Mouse (Mus musculus): ENCODE data around the gene Pilrb2. TPM values are rescaled to one million over a fixed set of nuclear protein-coding genes. Genes with fewer than 3 reads are reported as not detected.

Gene Pilrb2
- polyA plus RNA-seq, 1 experiment from 2014 or later: 0.55 TPM

DNA sequence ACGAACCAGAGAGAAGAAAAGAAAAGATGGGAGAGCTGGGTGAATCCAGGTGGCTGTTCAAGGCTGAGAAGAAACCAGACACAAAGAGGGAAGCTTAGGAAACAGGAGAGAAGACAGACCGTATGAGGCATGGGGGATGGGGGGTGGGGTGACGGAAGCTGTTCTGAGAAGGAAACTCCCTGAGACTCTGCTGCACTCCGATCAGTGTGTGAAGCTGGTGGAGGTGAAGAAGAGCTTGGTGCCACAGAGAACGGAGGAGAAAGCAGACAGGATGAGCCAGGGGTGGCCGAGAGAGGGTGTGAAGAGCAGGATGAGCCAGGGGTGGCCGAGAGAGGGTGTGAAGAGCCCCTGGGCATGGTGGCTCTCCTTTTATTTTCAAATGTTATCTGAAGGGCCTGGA lies 45.2 kb downstream of the Pilrb2 start:
- Histone ChIP-seq H3K4me3 (ENCODE audit: low read depth, low read length) (no peak overlapping the region), H3K4me1 (replicated peaks; ENCODE audit: control insufficient read depth, insufficient read depth, low read length) (no peaks in the 10 kb centered on the region), H3K4me2 (ENCODE audit: low read length) (no peak overlapping the region), H3K36me3 (ENCODE audit: control insufficient read depth, insufficient read depth, low read length) (no peaks in the 10 kb centered on the region), H3K27ac (ENCODE audit: low read depth) (no peak overlapping the region), H3K27me3 (replicated peaks; ENCODE audit: control insufficient read depth, insufficient read depth, low read length) (no peaks in the 10 kb centered on the region), H3K9me3 (ENCODE audit: control insufficient read depth, low read length) (no peaks in the 10 kb centered on the region), H3K9ac (ENCODE audit: low read length) (no peak overlapping the region)
- ATAC-seq (replicated peaks; ENCODE audit: low FRiP score, low TSS enrichment, low read depth) (no peak), DNase-seq (ENCODE audit: low spot score) (no peak)
- WGBS: 47% methylated on average over 7 of the region's 7 CpGs

DNA sequence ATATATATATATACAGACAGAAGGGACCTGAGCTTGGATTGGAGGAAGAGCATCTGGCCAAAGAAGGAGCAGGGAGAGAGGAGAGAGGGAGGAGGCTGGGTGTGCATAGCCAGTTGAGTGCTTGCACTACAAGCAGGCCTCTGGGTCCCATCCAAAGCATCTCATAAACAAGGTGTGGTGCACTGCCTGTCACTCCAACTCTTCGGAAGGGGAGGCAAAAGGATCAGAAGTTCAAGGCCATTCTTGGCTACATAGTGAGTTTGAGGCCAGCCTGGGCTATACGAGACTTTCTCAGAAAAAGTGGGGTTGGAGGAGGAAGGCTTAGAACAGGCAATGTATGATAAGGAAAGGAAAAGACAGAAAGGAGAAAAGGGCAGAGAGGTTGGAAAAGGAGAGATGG lies 45.6 kb downstream of the Pilrb2 start:
- Histone ChIP-seq H3K9ac (ENCODE audit: low read length) (no peak overlapping the region), H3K4me1 (replicated peaks; ENCODE audit: control insufficient read depth, insufficient read depth, low read length) (no peaks in the 10 kb centered on the region), H3K9me3 (ENCODE audit: control insufficient read depth, low read length) (no peaks in the 10 kb centered on the region), H3K36me3 (ENCODE audit: control insufficient read depth, insufficient read depth, low read length) (no peaks in the 10 kb centered on the region), H3K4me3 (ENCODE audit: low read depth, low read length) (no peak overlapping the region), H3K27ac (ENCODE audit: low read depth) (no peak overlapping the region), H3K4me2 (ENCODE audit: low read length) (no peak overlapping the region), H3K27me3 (replicated peaks; ENCODE audit: control insufficient read depth, insufficient read depth, low read length) (no peaks in the 10 kb centered on the region)
- 79% methylated on average over 2 of the region's 2 CpGs for WGBS
- ATAC-seq (replicated peaks; ENCODE audit: low FRiP score, low TSS enrichment, low read depth): no peak
- no peak for DNase-seq (ENCODE audit: low spot score)

DNA sequence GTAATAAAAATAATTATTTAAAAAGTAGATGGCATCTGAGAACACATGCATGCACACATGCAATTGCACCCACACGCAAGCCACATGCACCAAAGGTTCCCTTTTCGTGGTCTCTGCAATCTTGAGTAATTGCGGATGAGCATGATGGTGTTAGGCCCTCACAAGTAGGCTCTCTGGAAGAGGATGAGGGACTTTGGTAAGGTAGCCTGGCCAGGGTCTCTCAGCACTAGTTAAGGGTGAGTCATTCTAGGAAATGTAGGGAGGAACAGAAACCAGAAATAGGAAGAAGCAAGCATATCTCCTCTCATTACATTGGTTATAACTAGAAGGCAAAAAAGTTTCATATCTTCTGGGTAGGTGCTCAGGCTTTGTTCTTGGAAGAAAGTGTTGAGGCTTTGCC lies 46.6 kb downstream of the Pilrb2 start:
- 91% methylated on average over 3 of the region's 3 CpGs for WGBS
- H3K27ac ChIP-seq (ENCODE audit: low read depth): no peak overlapping the region
- H3K4me1 ChIP-seq (replicated peaks; ENCODE audit: control insufficient read depth, insufficient read depth, low read length): no peaks in the 10 kb centered on the region
- no peaks in the 10 kb centered on the region for H3K27me3 ChIP-seq (replicated peaks; ENCODE audit: control insufficient read depth, insufficient read depth, low read length)
- no peaks in the 10 kb centered on the region for H3K36me3 ChIP-seq (ENCODE audit: control insufficient read depth, insufficient read depth, low read length)
- H3K4me3 ChIP-seq (ENCODE audit: low read depth, low read length): no peak overlapping the region
- H3K9me3 ChIP-seq (ENCODE audit: control insufficient read depth, low read length): no peaks in the 10 kb centered on the region
- H3K4me2 ChIP-seq (ENCODE audit: low read length): no peak overlapping the region
- DNase-seq (ENCODE audit: low spot score) (no peak), ATAC-seq (replicated peaks; ENCODE audit: low FRiP score, low TSS enrichment, low read depth) (no peak)
- H3K9ac ChIP-seq (ENCODE audit: low read length): no peak overlapping the region

DNA sequence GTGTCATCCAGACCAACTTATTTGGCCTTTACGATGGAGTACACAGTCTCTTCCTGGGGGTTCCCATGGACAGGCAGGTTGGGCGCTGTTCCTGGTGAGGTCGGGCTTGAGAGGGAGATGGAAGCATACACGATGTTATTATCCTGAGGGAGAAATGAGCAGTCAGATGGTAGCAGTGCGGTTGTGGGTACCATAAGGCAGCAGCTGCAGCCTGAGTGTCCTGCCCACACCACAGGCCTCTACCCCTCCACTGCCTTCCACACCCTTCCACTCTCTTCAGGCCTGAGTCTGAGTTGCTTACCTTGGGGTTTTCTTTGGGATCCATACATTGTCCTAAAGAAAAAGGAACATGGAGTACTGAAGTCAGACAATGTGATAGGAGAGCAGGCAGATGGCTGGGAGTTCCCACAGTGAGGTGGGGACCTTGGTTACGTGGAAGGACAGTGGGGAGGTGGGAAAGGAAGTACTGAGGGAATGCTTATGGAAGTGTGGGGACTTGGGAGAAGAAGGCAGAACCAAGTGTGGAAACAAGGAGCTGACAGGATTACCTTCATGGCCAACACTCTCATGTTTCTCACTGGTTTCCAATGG lies 48.1 kb downstream of the Pilrb2 start:
- H3K27ac ChIP-seq (ENCODE audit: low read depth): no peak overlapping the region
- H3K9ac ChIP-seq (ENCODE audit: low read length): no peak overlapping the region
- no peak overlapping the region for H3K4me2 ChIP-seq (ENCODE audit: low read length)
- H3K4me3 ChIP-seq (ENCODE audit: low read depth, low read length): no peak overlapping the region
- WGBS: 88% methylated on average over 6 of the region's 6 CpGs
- no peak for ATAC-seq (replicated peaks; ENCODE audit: low FRiP score, low TSS enrichment, low read depth)
- no peaks in the 10 kb centered on the region for H3K36me3 ChIP-seq (ENCODE audit: control insufficient read depth, insufficient read depth, low read length)
- no peaks in the 10 kb centered on the region for H3K9me3 ChIP-seq (ENCODE audit: control insufficient read depth, low read length)
- no peaks in the 10 kb centered on the region for H3K4me1 ChIP-seq (replicated peaks; ENCODE audit: control insufficient read depth, insufficient read depth, low read length)
- no peaks in the 10 kb centered on the region for H3K27me3 ChIP-seq (replicated peaks; ENCODE audit: control insufficient read depth, insufficient read depth, low read length)
- no peak for DNase-seq (ENCODE audit: low spot score)

DNA sequence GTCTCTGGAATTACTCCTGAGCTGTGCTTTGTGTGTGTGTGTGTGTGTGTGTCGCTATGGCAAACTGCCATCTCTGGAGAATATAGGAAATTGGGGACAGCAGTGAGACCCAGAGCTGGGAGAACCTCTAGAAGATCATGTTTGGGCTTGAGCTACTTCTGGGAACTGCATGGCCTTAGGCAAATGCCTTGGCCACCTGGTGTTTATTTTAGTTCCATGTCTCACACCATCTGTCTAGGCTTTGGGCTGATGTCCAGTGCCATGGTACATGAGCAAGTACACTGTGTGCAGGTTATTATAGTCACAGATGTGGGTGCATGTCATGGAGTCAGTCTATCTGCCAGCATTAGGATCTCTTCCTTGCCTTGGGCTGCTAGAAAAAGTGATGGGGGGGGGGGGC lies 49.0 kb downstream of the Pilrb2 start:
- Histone ChIP-seq H3K9ac (ENCODE audit: low read length) (no peak overlapping the region), H3K27me3 (replicated peaks; ENCODE audit: control insufficient read depth, insufficient read depth, low read length) (no peaks in the 10 kb centered on the region), H3K27ac (ENCODE audit: low read depth) (no peak overlapping the region), H3K4me2 (ENCODE audit: low read length) (no peak overlapping the region), H3K36me3 (ENCODE audit: control insufficient read depth, insufficient read depth, low read length) (no peaks in the 10 kb centered on the region), H3K9me3 (ENCODE audit: control insufficient read depth, low read length) (no peaks in the 10 kb centered on the region), H3K4me3 (ENCODE audit: low read depth, low read length) (no peak overlapping the region), H3K4me1 (replicated peaks; ENCODE audit: control insufficient read depth, insufficient read depth, low read length) (no peaks in the 10 kb centered on the region)
- WGBS: 82% methylated on average over 1 of the region's 1 CpGs
- ATAC-seq (replicated peaks; ENCODE audit: low FRiP score, low TSS enrichment, low read depth): no peak
- no peak for DNase-seq (ENCODE audit: low spot score)

DNA sequence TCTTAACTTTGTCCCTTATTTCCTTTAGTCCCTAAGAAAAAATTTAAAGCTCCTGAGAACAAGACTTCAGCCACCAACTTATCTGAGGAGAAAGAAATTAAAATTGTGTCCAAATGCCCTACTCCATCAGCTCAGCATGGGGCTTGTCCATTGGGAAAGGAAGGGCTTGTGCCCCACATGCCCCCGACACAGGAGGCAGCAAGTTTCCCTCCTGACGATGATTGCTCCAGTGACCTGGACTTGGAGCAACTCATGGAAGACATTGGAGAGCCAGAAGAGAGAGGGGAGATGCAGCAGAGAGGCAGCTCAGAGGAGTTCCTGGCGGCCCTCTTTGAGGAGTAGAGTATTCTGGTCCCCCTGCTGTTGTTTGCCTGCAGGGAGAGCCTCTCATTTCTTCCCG lies 49.5 kb downstream of the Pilrb2 start:
- DNase-seq (ENCODE audit: low spot score) (no peak), ATAC-seq (replicated peaks; ENCODE audit: low FRiP score, low TSS enrichment, low read depth) (no peak)
- no peaks in the 10 kb centered on the region for H3K27me3 ChIP-seq (replicated peaks; ENCODE audit: control insufficient read depth, insufficient read depth, low read length)
- H3K4me2 ChIP-seq (ENCODE audit: low read length): no peak overlapping the region
- H3K9me3 ChIP-seq (ENCODE audit: control insufficient read depth, low read length): no peaks in the 10 kb centered on the region
- no peak overlapping the region for H3K27ac ChIP-seq (ENCODE audit: low read depth)
- no peaks in the 10 kb centered on the region for H3K4me1 ChIP-seq (replicated peaks; ENCODE audit: control insufficient read depth, insufficient read depth, low read length)
- H3K9ac ChIP-seq (ENCODE audit: low read length): no peak overlapping the region
- H3K36me3 ChIP-seq (ENCODE audit: control insufficient read depth, insufficient read depth, low read length): no peaks in the 10 kb centered on the region
- WGBS: 63% methylated on average over 4 of the region's 4 CpGs
- H3K4me3 ChIP-seq (ENCODE audit: low read depth, low read length): no peak overlapping the region

DNA sequence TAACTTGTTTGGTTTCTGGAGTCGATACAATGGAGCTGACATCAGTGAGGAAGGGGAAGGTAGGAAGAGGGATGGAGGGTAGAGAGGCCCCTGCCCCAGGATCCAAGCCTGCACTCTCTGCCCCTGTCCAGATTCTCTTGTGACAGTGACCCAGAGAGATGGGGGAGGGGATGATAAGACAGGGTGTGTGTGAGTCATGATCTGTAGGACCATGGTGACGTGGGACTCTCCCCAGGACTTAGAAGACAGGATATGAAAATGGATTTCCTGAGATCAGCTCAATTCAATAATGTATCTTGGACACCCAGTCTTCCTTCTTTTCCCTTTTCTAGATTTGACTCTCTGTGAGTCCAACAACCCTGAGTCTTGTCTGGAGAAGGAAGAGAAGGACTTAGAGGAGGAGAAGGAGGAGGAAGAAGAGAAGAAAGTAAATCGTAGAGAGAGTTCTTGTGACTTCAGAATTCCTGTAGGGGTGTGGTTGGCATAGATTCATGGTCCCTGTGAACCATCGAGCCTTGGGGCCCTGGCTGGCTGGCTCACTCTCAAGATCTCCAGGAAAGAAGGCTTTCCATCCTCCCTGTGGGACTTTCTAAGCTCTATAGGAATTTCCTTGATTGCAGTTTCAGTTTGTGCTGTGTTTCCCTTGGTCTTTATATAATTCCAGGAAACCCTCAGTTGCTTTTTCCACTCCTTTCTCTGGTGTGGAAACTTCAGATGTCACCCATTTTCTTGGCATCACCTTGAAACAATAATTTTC lies 54.0 kb downstream of the Pilrb2 start:
- Histone ChIP-seq H3K4me1 (replicated peaks; ENCODE audit: control insufficient read depth, insufficient read depth, low read length) (no peaks in the 10 kb centered on the region), H3K36me3 (ENCODE audit: control insufficient read depth, insufficient read depth, low read length) (no peaks in the 10 kb centered on the region), H3K4me3 (ENCODE audit: low read depth, low read length) (no peak overlapping the region), H3K9ac (ENCODE audit: low read length) (no peak overlapping the region), H3K27ac (ENCODE audit: low read depth) (no peak overlapping the region), H3K27me3 (replicated peaks; ENCODE audit: control insufficient read depth, insufficient read depth, low read length) (no peaks in the 10 kb centered on the region), H3K4me2 (ENCODE audit: low read length) (no peak overlapping the region), H3K9me3 (ENCODE audit: control insufficient read depth, low read length) (no peaks in the 10 kb centered on the region)
- DNase-seq (ENCODE audit: low spot score) (no peak), ATAC-seq (replicated peaks; ENCODE audit: low FRiP score, low TSS enrichment, low read depth) (no peak)
- WGBS: 70% methylated on average over 4 of the region's 4 CpGs
